Mouse (Mus musculus) kidney, adult 2 months (tissue): ENCODE measurements around the gene Eif2b1. TPM values are rescaled to one million over a fixed set of nuclear protein-coding genes. Genes with fewer than 3 reads are reported as not detected.
A peak's percentile ranks its signal among the peaks of the same experiment; 100 is the strongest.

Experiments
- DNase-seq: peaks from one replicate; pipeline ENCODE4 v3.0.0; 2021
- H3K27ac ChIP-seq: fragments of 200-500 bp; 2 replicates; pipeline ENCODE4 v1.5.1; 2012; ENCODE audit warnings: low read depth, low read length, control low read depth, inconsistent platforms; ENCODE audit not compliant: insufficient read depth
- H3K27me3 ChIP-seq: fragments of 200-500 bp; replicated peaks from 2 replicates; pipeline ENCODE4 v1.6.1; 2012; ENCODE audit warnings: mild to moderate bottlenecking, moderate library complexity, low read length, inconsistent platforms; ENCODE audit not compliant: control insufficient read depth, insufficient read depth
- H3K36me3 ChIP-seq: fragments of 200-500 bp; 2 replicates; pipeline ENCODE4 v1.6.1; 2012; ENCODE audit warnings: mild to moderate bottlenecking, moderate library complexity, low read length, inconsistent platforms; ENCODE audit not compliant: control insufficient read depth, insufficient read depth
- H3K4me1 ChIP-seq: fragments of 200-500 bp; 2 replicates; pipeline ENCODE4 v1.6.1; 2011; ENCODE audit warnings: low read length; ENCODE audit not compliant: control insufficient read depth, insufficient read depth
- H3K4me3 ChIP-seq: fragments of 200-500 bp; 2 replicates; pipeline ENCODE4 v1.5.1; 2011; ENCODE audit warnings: mild to moderate bottlenecking, low read depth, low read length, control low read depth; ENCODE audit not compliant: insufficient read depth
- CTCF ChIP-seq: fragments of 200-500 bp; conservative IDR thresholded peaks from 2 replicates; pipeline ENCODE4 v1.5.1; 2011; ENCODE audit warnings: low read depth, mild to moderate bottlenecking, control low read depth, low read length, moderate library complexity, mixed read lengths; ENCODE audit not compliant: insufficient read depth, insufficient read length
- POLR2A ChIP-seq: fragments of 200-500 bp; IDR thresholded peaks from one replicate; pipeline ENCODE4 v1.6.1; 2011; ENCODE audit warnings: low read depth, low read length, control low read depth
- WGBS: fragments of 180-500 bp; shearing (Covaris S2); methylation state at CpG from one replicate; pipeline ENCODE4 v1.1.7; 2018; 5-methylcytosine and 5-hydroxymethylcytosine counted together
- polyA plus RNA-seq: library from polyadenylated mRNA; depleted of rRNA; stranded (reverse); fragments of >200 nt; gene quantifications from 2 replicates; pipeline ENCODE4 v1.2.3, GENCODE M21; 2012; rRNA removed

Eif2b1 gene
- polyA plus RNA-seq, 1 experiment, result 23.6 TPM

GRCm38 (mm10) chr5:124524943-124525342, 54.0 kb downstream of the Eif2b1 start:
- H3K4me3 ChIP-seq, result no peak overlapping the region
- no peak for TF ChIP-seq CTCF
- no peak for TF ChIP-seq POLR2A
- 81% methylated on average over 5 of the region's 5 CpGs for WGBS
- peaks cover 6% of the 10 kb centered on the region; the same call in 1 of the 2 replicates for H3K4me1 ChIP-seq
- no peak overlapping the region for H3K27ac ChIP-seq
- no peaks in the 10 kb centered on the region for H3K36me3 ChIP-seq
- H3K27me3 ChIP-seq, result no peaks in the 10 kb centered on the region
- no peak for DNase-seq

GRCm38 (mm10) chr5:124523032-124523431, 55.9 kb downstream of the Eif2b1 start:
- Histone ChIP-seq H3K4me1 (no peaks in the 10 kb centered on the region), H3K4me3 (no peak overlapping the region), H3K27me3 (no peaks in the 10 kb centered on the region), H3K27ac (no peak overlapping the region), H3K36me3 (no peaks in the 10 kb centered on the region)
- WGBS, result 95% methylated on average over 8 of the region's 8 CpGs
- TF ChIP-seq CTCF, result peak; percentile 30
- TF ChIP-seq POLR2A, result no peak
- DNase-seq, result no peak

DNA sequence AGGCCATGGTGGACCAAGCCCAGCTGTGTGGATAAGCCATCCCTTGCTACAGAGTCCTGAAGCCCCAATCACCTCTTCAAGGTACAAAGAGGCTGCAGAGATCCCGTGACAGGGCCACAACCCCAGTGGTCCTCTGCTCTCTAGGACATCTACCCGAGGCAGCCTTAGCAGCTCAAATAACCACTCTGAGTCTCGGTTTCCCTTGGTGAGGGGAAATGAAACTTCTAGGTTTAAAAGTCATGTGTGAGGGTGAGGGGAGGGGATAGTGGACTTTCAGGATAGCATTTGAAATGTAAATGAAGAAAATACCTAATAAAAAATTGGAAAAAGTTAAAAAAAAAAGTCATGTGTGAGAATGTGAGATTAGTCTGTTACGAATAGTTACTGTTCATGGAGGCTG, 57.3 kb downstream of the Eif2b1 start:
- Histone ChIP-seq H3K36me3 (no peaks in the 10 kb centered on the region), H3K4me3 (no peak overlapping the region), H3K27me3 (no peaks in the 10 kb centered on the region), H3K4me1 (no peaks in the 10 kb centered on the region), H3K27ac (no peak overlapping the region)
- TF ChIP-seq POLR2A, result no peak
- no peak for TF ChIP-seq CTCF
- 75% methylated on average over 4 of the region's 4 CpGs for WGBS
- DNase-seq, result no peak

Other genes with a start within 250 kb of the Eif2b1 start
- 76.6 and 79.8 TPM in 2 replicates for gene Cdk2ap1, start 216.0 kb downstream of the Eif2b1 start, polyA plus RNA-seq
- 16.7 and 20.8 TPM in 2 replicates for gene Sbno1, start 153.1 kb downstream of the Eif2b1 start, polyA plus RNA-seq
- gene Kmt5a, start 139.2 kb downstream of the Eif2b1 start, polyA plus RNA-seq, result 75.9 and 81.1 TPM in 2 replicates
- 44.3 and 46.3 TPM in 2 replicates for gene Rilpl2, start 100.8 kb downstream of the Eif2b1 start, polyA plus RNA-seq
- 4.3 and 5.9 TPM in 2 replicates for gene Snrnp35, start 96.0 kb downstream of the Eif2b1 start, polyA plus RNA-seq
- gene Rilpl1, start 47.7 kb downstream of the Eif2b1 start, polyA plus RNA-seq, result 10.4 and 12.5 TPM in 2 replicates
- gene Tmed2, start 38.4 kb downstream of the Eif2b1 start, polyA plus RNA-seq, result 97.9 and 128 TPM in 2 replicates
- 7.4 and 8.9 TPM in 2 replicates for gene Ddx55, start 26.3 kb downstream of the Eif2b1 start, polyA plus RNA-seq
- 34.5 and 35.1 TPM in 2 replicates for gene Gtf2h3, start within 50 bp of the Eif2b1 start, polyA plus RNA-seq
- gene Atp6v0a2, start 49.4 kb upstream of the Eif2b1 start, polyA plus RNA-seq, result 37.1 and 47.2 TPM in 2 replicates
- 0.15 and 0.25 TPM in 2 replicates for gene Dnah10, start 146.0 kb upstream of the Eif2b1 start, polyA plus RNA-seq